Mouse (Mus musculus): Measurements from ENCODE around the gene Tarsl2.
A peak's percentile ranks its signal among the peaks of the same experiment; 100 is the strongest.

Tarsl2 gene

GRCm38 (mm10) chr7:65657490-65658120, 12.9 kb downstream of the Tarsl2 start:
- DNase-seq (ENCODE audit: low read depth) = no peak

GRCm38 (mm10) chr7:65663225-65663790, 18.6 kb downstream of the Tarsl2 start:
- no peak for DNase-seq (ENCODE audit: low read depth)

GRCm38 (mm10) chr7:65663886-65664285, 19.2 kb downstream of the Tarsl2 start:
- DNase-seq (ENCODE audit: low read depth) = no peak

- no peak for DNase-seq (ENCODE audit: low read depth)
These were observed 22.8 kb downstream of the Tarsl2 start for GRCm38 (mm10) chr7:65667491-65667890.

- DNase-seq (ENCODE audit: low read depth) = no peak
These were observed 33.4 kb downstream of the Tarsl2 start for GRCm38 (mm10) chr7:65678050-65678449.

- no peak for DNase-seq (ENCODE audit: low read depth)
These were observed 34.4 kb downstream of the Tarsl2 start for GRCm38 (mm10) chr7:65678900-65679595.

- no peak for DNase-seq (ENCODE audit: low read depth)
These were observed 36.5 kb downstream of the Tarsl2 start for GRCm38 (mm10) chr7:65681166-65681565.

- DNase-seq (ENCODE audit: low read depth) = no peak
These were observed 39.6 kb downstream of the Tarsl2 start for GRCm38 (mm10) chr7:65684256-65684835.

GRCm38 (mm10) chr7:65686664-65687063, 42.0 kb downstream of the Tarsl2 start:
- no peak for DNase-seq (ENCODE audit: low read depth)

GRCm38 (mm10) chr7:65690869-65691268, 46.2 kb downstream of the Tarsl2 start, which contains the start of gene Tm2d3:
TSS of gene Tm2d3 (plus strand) at chr7:65691169.
- no peak for DNase-seq (ENCODE audit: low read depth)

GRCm38 (mm10) chr7:65691929-65692605, 47.4 kb downstream of the Tarsl2 start:
- DNase-seq (ENCODE audit: low read depth) = no peak

- DNase-seq (ENCODE audit: low read depth) = no peak
These were observed 48.2 kb downstream of the Tarsl2 start for GRCm38 (mm10) chr7:65692883-65693282.

- peak; percentile 92 for DNase-seq (ENCODE audit: low read depth)
These were observed 48.7 kb downstream of the Tarsl2 start for GRCm38 (mm10) chr7:65693301-65693821.

- peak; percentile 68 for DNase-seq (ENCODE audit: low read depth)
These were observed 51.8 kb downstream of the Tarsl2 start for GRCm38 (mm10) chr7:65696450-65696849.

- DNase-seq (ENCODE audit: low read depth) = no peak
These were observed 57.4 kb downstream of the Tarsl2 start for GRCm38 (mm10) chr7:65702076-65702475.

- DNase-seq (ENCODE audit: low read depth) = peak; percentile 88
These were observed 60.1 kb downstream of the Tarsl2 start for GRCm38 (mm10) chr7:65704818-65705242.

- no peak for DNase-seq (ENCODE audit: low read depth)
These were observed 63.8 kb downstream of the Tarsl2 start for GRCm38 (mm10) chr7:65708506-65708905.

- no peak for DNase-seq (ENCODE audit: low read depth)
These were observed 65.6 kb downstream of the Tarsl2 start for GRCm38 (mm10) chr7:65710301-65710700.

GRCm38 (mm10) chr7:65713782-65714181, 69.1 kb downstream of the Tarsl2 start:
- DNase-seq (ENCODE audit: low read depth) = peak; percentile 11

GRCm38 (mm10) chr7:65714304-65714703, 69.6 kb downstream of the Tarsl2 start:
- DNase-seq (ENCODE audit: low read depth) = peak; percentile 63

GRCm38 (mm10) chr7:65734024-65734423, 89.3 kb downstream of the Tarsl2 start:
- no peak for DNase-seq (ENCODE audit: low read depth)

GRCm38 (mm10) chr7:65735261-65735660, 90.6 kb downstream of the Tarsl2 start:
- no peak for DNase-seq (ENCODE audit: low read depth)
